Mouse (Mus musculus) limb, embryonic 14.5 days (tissue): Measurements from ENCODE around the gene Kantr. TPM values are rescaled to one million over a fixed set of nuclear protein-coding genes. Genes with fewer than 3 reads are reported as not detected.

Experiments
- ATAC-seq: fragments of 200-750 bp; cut with Nextera tagmentation; 2 replicates; pipeline ENCODE4 v1.8.0; 2017; ENCODE audit warnings: low read depth, moderate number of reproducible peaks, moderate TSS enrichment; ENCODE audit not compliant: low FRiP score
- DNase-seq: peaks from one replicate; pipeline ENCODE4 v3.0.0-alpha.2; 2015; ENCODE audit warnings: low spot score
- H3K27ac ChIP-seq: fragments of 300-500 bp; sonication (generic); replicated peaks from 2 replicates; pipeline ENCODE4 v1.5.1; 2014; ENCODE audit warnings: low read depth, mild to moderate bottlenecking, low read length, moderate library complexity, mixed read lengths
- H3K27me3 ChIP-seq: fragments of 300-500 bp; sonication (generic); 2 replicates; pipeline ENCODE4 v1.6.1; 2014; ENCODE audit warnings: low read length, mixed read lengths; ENCODE audit not compliant: control insufficient read depth, insufficient read depth
- H3K36me3 ChIP-seq: fragments of 300-500 bp; sonication (generic); 2 replicates; pipeline ENCODE4 v1.6.1; 2014; ENCODE audit warnings: mild to moderate bottlenecking, low read length, moderate library complexity, mixed read lengths; ENCODE audit not compliant: control insufficient read depth, insufficient read depth
- H3K4me1 ChIP-seq: fragments of 300-500 bp; sonication (generic); 2 replicates; pipeline ENCODE4 v1.6.1; 2014; ENCODE audit warnings: antibody characterized with exemption, low read length, mixed read lengths; ENCODE audit not compliant: control insufficient read depth, insufficient read depth
- H3K4me2 ChIP-seq: fragments of 300-500 bp; sonication (generic); replicated peaks from 2 replicates; pipeline ENCODE4 v1.6.1; 2014; ENCODE audit warnings: low read depth, mild to moderate bottlenecking, low read length, moderate library complexity; ENCODE audit not compliant: severe bottlenecking
- H3K4me3 ChIP-seq: fragments of 300-500 bp; sonication (generic); replicated peaks from 2 replicates; pipeline ENCODE4 v1.5.1; 2014; ENCODE audit warnings: low read length
- H3K9ac ChIP-seq: fragments of 300-500 bp; sonication (generic); 2 replicates; pipeline ENCODE4 v1.6.1; 2014; ENCODE audit warnings: mild to moderate bottlenecking, low read depth, low read length, moderate library complexity; ENCODE audit not compliant: severe bottlenecking
- H3K9me3 ChIP-seq: fragments of 300-500 bp; sonication (generic); 2 replicates; pipeline ENCODE4 v1.6.1; 2016; ENCODE audit warnings: low read length; ENCODE audit not compliant: control insufficient read depth
- POLR2A ChIP-seq: fragments of 200-500 bp; IDR thresholded peaks from 2 replicates; pipeline ENCODE4 v1.8.0; 2012; ENCODE audit warnings: inconsistent platforms, mild to moderate bottlenecking, moderate library complexity, borderline replicate concordance; ENCODE audit not compliant: insufficient read depth, insufficient read length; ENCODE audit errors: extremely low read depth
- WGBS: fragments of 180-500 bp; shearing (Covaris S2); extraction: QIAGEN DNeasy Blood & Tissue Kit; methylation state at CpG from one replicate; pipeline ENCODE4 v1.1.7; 2014; 5-methylcytosine and 5-hydroxymethylcytosine counted together
- polyA plus RNA-seq, 2 experiments: library from polyadenylated mRNA; depleted of rRNA in 1 of 2; stranded (reverse) in 1 of 2; unstranded in 1 of 2; fragments of >200 nt; fragmentation: Nextera tagmentation in 1 of 2; extraction: Ambion mirVana in 1 of 2; gene quantifications; 2 replicates each; pipeline versions ENCODE4 v1.2.1 to v1.2.3; 2012 to 2014

The Kantr gene
- polyA plus RNA-seq, 2 experiments = 13.1 to 17.9 TPM

- Histone ChIP-seq H3K36me3 (no peaks in the 10 kb centered on the region), H3K4me3 (no peak overlapping the region), H3K9ac (no peak overlapping the region), H3K4me1 (no peaks in the 10 kb centered on the region), H3K9me3 (no peaks in the 10 kb centered on the region), H3K27ac (no peak overlapping the region), H3K27me3 (peaks cover 4% of the 10 kb centered on the region; the same call in 1 of the 2 replicates), H3K4me2 (no peak overlapping the region)
- TF ChIP-seq POLR2A = no peak
- ATAC-seq (no peak), DNase-seq (no peak)
- 97% methylated on average over 14 of the region's 14 CpGs for WGBS
These were observed 19.7 kb upstream of the Kantr start for GRCm38 (mm10) chrX:152347041-152347440.

GRCm38 (mm10) chrX:152346587-152346986, 19.3 kb upstream of the Kantr start:
- no peak overlapping the region for H3K9ac ChIP-seq
- ATAC-seq (no peak), DNase-seq (no peak)
- H3K4me2 ChIP-seq = no peak overlapping the region
- no peaks in the 10 kb centered on the region for H3K36me3 ChIP-seq
- WGBS = 87% methylated on average over 15 of the region's 15 CpGs
- no peaks in the 10 kb centered on the region for H3K4me1 ChIP-seq
- no peaks in the 10 kb centered on the region for H3K9me3 ChIP-seq
- no peak overlapping the region for H3K27ac ChIP-seq
- no peak for TF ChIP-seq POLR2A
- no peak overlapping the region for H3K4me3 ChIP-seq
- H3K27me3 ChIP-seq = peaks cover 4% of the 10 kb centered on the region; the same call in 1 of the 2 replicates

GRCm38 (mm10) chrX:152342903-152343302, 15.6 kb upstream of the Kantr start:
- ATAC-seq (no peak), DNase-seq (no peak)
- H3K4me2 ChIP-seq = peak overlapping the region; percentile 47
- peak overlapping the region; percentile 81 for H3K27ac ChIP-seq
- peaks cover 18% of the 10 kb centered on the region for H3K36me3 ChIP-seq
- no peaks in the 10 kb centered on the region for H3K9me3 ChIP-seq
- H3K27me3 ChIP-seq = peaks cover 4% of the 10 kb centered on the region; the same call in 1 of the 2 replicates
- no peaks in the 10 kb centered on the region for H3K4me1 ChIP-seq
- no peak overlapping the region for H3K9ac ChIP-seq
- peak overlapping the region; percentile 56 for H3K4me3 ChIP-seq
- WGBS = 30% methylated on average over 6 of the region's 6 CpGs
- TF ChIP-seq POLR2A = no peak

- H3K9me3 ChIP-seq = no peaks in the 10 kb centered on the region
- H3K9ac ChIP-seq = peak within 1 kb of the TSS; percentile 73
- 11% methylated on average over 18 of the region's 27 CpGs for WGBS
- peak within 1 kb of the TSS; percentile 56 for H3K4me3 ChIP-seq
- H3K4me1 ChIP-seq = no peaks in the 10 kb centered on the region
- H3K27me3 ChIP-seq = peaks cover 4% of the 10 kb centered on the region; the same call in 1 of the 2 replicates
- ATAC-seq (peak; percentile 96), DNase-seq (peak; percentile 96)
- H3K4me2 ChIP-seq = peak within 1 kb of the TSS; percentile 54
- peak; percentile 56; the same call in 1 of the 2 replicates for TF ChIP-seq POLR2A
- peak within 1 kb of the TSS; percentile 81 for H3K27ac ChIP-seq
- H3K36me3 ChIP-seq = peaks cover 18% of the 10 kb centered on the region
These were observed 15.1 kb upstream of the Kantr start, which contains the start of gene Tspyl2 for GRCm38 (mm10) chrX:152342358-152342901. Tspyl2 (minus strand) TSS chrX:152342425.

GRCm38 (mm10) chrX:152341496-152341895, 14.2 kb upstream of the Kantr start:
- Histone ChIP-seq H3K4me2 (peak overlapping the region; percentile 54), H3K4me3 (peak overlapping the region; percentile 56), H3K9me3 (no peaks in the 10 kb centered on the region), H3K9ac (peak overlapping the region; percentile 73), H3K27me3 (peaks cover 4% of the 10 kb centered on the region; the same call in 1 of the 2 replicates), H3K36me3 (peaks cover 18% of the 10 kb centered on the region), H3K27ac (peak overlapping the region; percentile 81; the same call in 1 of the 2 replicates), H3K4me1 (no peaks in the 10 kb centered on the region)
- WGBS = 32% methylated on average over 11 of the region's 11 CpGs
- ATAC-seq (no peak), DNase-seq (peak; percentile 5)
- no peak for TF ChIP-seq POLR2A
